Mouse (Mus musculus) limb, embryonic 11.5 days (tissue): Measurements from ENCODE around the gene Tns1. TPM values are rescaled to one million over a fixed set of nuclear protein-coding genes. Genes with fewer than 3 reads are reported as not detected.

Experiments
- ATAC-seq: fragments of 200-750 bp; cut with Nextera tagmentation; 2 replicates; pipeline ENCODE4 v1.8.0; 2017; ENCODE audit warnings: low read depth; ENCODE audit not compliant: insufficient number of reproducible peaks, low FRiP score, low TSS enrichment
- DNase-seq: peaks from one replicate; pipeline ENCODE4 v3.0.0-alpha.2; 2015; ENCODE audit warnings: low spot score
- H3K27ac ChIP-seq: fragments of 300-500 bp; sonication (generic); replicated peaks from 2 replicates; pipeline ENCODE4 v1.5.1; 2014; ENCODE audit warnings: low read depth, mild to moderate bottlenecking, low read length
- H3K27me3 ChIP-seq: fragments of 300-500 bp; sonication (generic); 2 replicates; pipeline ENCODE4 v1.6.1; 2014; ENCODE audit warnings: mild to moderate bottlenecking, low read length, mixed read lengths; ENCODE audit not compliant: control insufficient read depth, insufficient read depth
- H3K36me3 ChIP-seq: fragments of 300-500 bp; sonication (generic); 2 replicates; pipeline ENCODE4 v1.6.1; 2014; ENCODE audit warnings: mild to moderate bottlenecking, low read length, moderate library complexity, mixed read lengths; ENCODE audit not compliant: control insufficient read depth, insufficient read depth
- H3K4me1 ChIP-seq: fragments of 300-500 bp; sonication (generic); 2 replicates; pipeline ENCODE4 v1.6.1; 2014; ENCODE audit warnings: low read length, mixed read lengths; ENCODE audit not compliant: control insufficient read depth, insufficient read depth
- H3K4me2 ChIP-seq: fragments of 300-500 bp; sonication (generic); 2 replicates; pipeline ENCODE4 v1.6.1; 2014; ENCODE audit warnings: low read depth, mild to moderate bottlenecking, moderate library complexity; ENCODE audit not compliant: severe bottlenecking
- H3K4me3 ChIP-seq: fragments of 300-500 bp; sonication (generic); 2 replicates; pipeline ENCODE4 v1.5.1; 2014; ENCODE audit warnings: low read depth, low read length
- H3K9ac ChIP-seq: fragments of 300-500 bp; sonication (generic); 2 replicates; pipeline ENCODE4 v1.6.1; 2014; ENCODE audit warnings: mild to moderate bottlenecking, low read length
- H3K9me3 ChIP-seq: fragments of 300-500 bp; sonication (generic); 2 replicates; pipeline ENCODE4 v1.6.1; 2016; ENCODE audit warnings: low read length; ENCODE audit not compliant: control insufficient read depth
- WGBS: fragments of 180-500 bp; shearing (Covaris S2); extraction: QIAGEN DNeasy Blood & Tissue Kit; methylation state at CpG from one replicate; pipeline ENCODE4 v1.1.7; 2014; 5-methylcytosine and 5-hydroxymethylcytosine counted together
- polyA plus RNA-seq: library from polyadenylated mRNA; unstranded; fragments of >200 nt; fragmentation: Nextera tagmentation; extraction: Ambion mirVana; gene quantifications from 2 replicates; pipeline ENCODE4 v1.2.1, GENCODE M21; 2014

Tns1 gene
- polyA plus RNA-seq, 1 experiment from 2014 or later = 36.9 TPM

DNA sequence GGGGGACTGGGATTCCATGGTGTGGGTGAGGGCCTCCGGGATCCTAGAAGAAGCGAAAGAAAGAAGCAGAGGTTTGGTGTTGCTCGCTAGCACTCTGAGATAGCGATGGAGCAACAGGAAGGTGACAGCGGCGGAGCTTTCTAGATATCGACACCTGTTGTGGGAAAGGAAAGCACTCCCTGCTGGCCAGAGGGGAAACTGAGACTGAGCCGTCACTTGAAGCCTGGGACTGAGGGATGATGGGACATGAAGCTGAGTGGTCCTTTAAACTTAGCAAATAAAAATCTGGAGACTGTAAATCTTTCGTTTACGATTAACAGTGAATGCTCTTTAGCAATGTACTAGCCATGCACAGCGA is 261.2 kb downstream of the Tns1 start:
- Histone ChIP-seq H3K9ac (0 out of 2 replicates have a peak overlapping the region, but pooled peaks have one; percentile 8), H3K36me3 (no peaks in the 10 kb centered on the region), H3K4me3 (no peak overlapping the region), H3K27ac (no peak overlapping the region), H3K27me3 (no peaks in the 10 kb centered on the region), H3K4me1 (no peaks in the 10 kb centered on the region), H3K4me2 (no peak overlapping the region), H3K9me3 (no peaks in the 10 kb centered on the region)
- WGBS = 33% methylated on average over 11 of the region's 11 CpGs
- ATAC-seq (peak; percentile 4; the same call in 1 of the 2 replicates), DNase-seq (no peak)

DNA sequence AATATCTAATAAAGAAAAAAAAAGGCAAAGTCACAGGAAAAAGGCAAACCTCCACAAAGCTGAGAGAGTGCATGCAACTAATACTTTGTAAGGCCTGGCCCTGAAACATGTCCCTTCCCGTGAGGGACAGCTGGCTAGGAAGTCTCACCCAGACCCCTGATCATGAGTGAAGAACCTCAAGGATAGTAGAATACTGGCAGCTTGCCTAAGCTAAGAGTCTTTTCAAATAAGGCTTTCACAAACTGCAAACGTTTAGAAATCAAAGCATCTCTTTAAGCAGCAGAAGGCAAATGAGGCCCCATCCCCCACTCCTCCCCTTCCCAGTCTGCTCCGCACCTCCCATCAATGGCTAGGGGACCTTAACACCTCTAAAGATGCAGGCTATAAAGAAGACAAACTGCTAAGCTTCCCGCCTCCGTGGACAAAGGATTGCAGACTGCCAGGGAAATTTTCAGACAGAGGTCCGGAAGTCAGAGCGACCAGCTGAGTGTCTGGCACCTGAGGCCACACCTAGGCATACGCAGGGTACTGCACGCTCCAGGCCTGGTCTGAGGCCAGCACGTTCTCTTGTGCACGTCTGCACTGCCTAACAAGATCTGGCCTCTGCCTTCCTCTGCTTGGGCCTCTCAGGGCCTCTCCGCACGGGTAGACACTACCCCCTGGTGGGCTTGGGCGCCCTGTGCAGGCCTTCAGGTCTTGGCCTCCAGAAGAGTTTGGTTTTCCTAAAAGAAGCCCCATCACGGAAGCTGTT is 261.8 kb downstream of the Tns1 start:
- ATAC-seq = peak; percentile 97
- H3K4me2 ChIP-seq = peak overlapping the region; percentile 21; the same call in 1 of the 2 replicates

DNA sequence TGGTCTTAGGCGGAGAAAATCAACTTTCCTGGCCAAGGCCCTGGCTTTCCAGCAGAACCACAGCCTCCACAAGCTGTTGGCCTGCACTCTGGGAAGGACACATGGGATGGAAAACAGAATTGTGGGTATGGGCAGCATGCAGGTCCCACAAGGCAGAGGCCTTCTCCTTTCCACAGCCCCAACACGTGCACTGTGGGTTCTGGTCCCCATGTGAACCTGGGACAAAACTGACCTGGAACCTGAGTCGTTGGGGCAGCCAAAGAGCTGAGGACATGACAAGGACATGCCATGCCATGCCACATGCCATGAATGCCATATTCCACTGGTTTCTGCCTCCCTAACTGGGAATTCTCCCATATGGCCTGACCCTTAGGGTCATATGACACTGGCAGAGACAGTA is 263.8 kb downstream of the Tns1 start:
- H3K9ac ChIP-seq = no peak overlapping the region
- ATAC-seq = no peak
- H3K36me3 ChIP-seq = no peaks in the 10 kb centered on the region
- DNase-seq = no peak
- H3K9me3 ChIP-seq = no peaks in the 10 kb centered on the region
- H3K4me1 ChIP-seq = no peaks in the 10 kb centered on the region
- H3K4me2 ChIP-seq = no peak overlapping the region
- no peak overlapping the region for H3K27ac ChIP-seq
- 82% methylated on average over 3 of the region's 3 CpGs for WGBS
- H3K4me3 ChIP-seq = no peak overlapping the region
- H3K27me3 ChIP-seq = no peaks in the 10 kb centered on the region

More for the DNA sequence above, 261.8 kb downstream of the Tns1 start:
- Histone ChIP-seq H3K27me3 (no peaks in the 10 kb centered on the region), H3K27ac (0 out of 2 replicates have a peak overlapping the region, but pooled peaks have one; percentile 24), H3K9me3 (no peaks in the 10 kb centered on the region), H3K36me3 (no peaks in the 10 kb centered on the region), H3K4me1 (no peaks in the 10 kb centered on the region), H3K9ac (peak overlapping the region; percentile 19; the same call in 1 of the 2 replicates), H3K4me3 (no peak overlapping the region)
- WGBS = 5% methylated on average over 15 of the region's 15 CpGs
- peak; percentile 90 for DNase-seq

Other genes with a start within 250 kb of the Tns1 start
- 0.07 TPM in 1 of 2 replicates, not detected in the other for gene Rufy4, start 1.1 kb upstream of the Tns1 start, polyA plus RNA-seq
- 0.08 and 0.14 TPM in 2 replicates for gene Cxcr2, start 29.5 kb upstream of the Tns1 start, polyA plus RNA-seq
- gene Cxcr1, start 70.2 kb upstream of the Tns1 start, polyA plus RNA-seq = not detected in 2 replicates
- gene Arpc2, start 111.6 kb upstream of the Tns1 start, polyA plus RNA-seq = 314 and 323 TPM in 2 replicates
- 0.51 TPM in 1 of 2 replicates, not detected in the other for gene Gpbar1, start 154.1 kb upstream of the Tns1 start, polyA plus RNA-seq
- 218 and 223 TPM in 2 replicates for gene Aamp, start 160.3 kb upstream of the Tns1 start, polyA plus RNA-seq
- gene Pnkd, start 160.5 kb upstream of the Tns1 start, polyA plus RNA-seq = 118 and 119 TPM in 2 replicates
- 10.3 and 10.5 TPM in 2 replicates for gene Tmbim1, start 181.2 kb upstream of the Tns1 start, polyA plus RNA-seq
- gene Catip, start 237.7 kb upstream of the Tns1 start, polyA plus RNA-seq = 0.25 and 0.79 TPM in 2 replicates